Mouse (Mus musculus) heart, embryonic 15.5 days (tissue): ENCODE measurements at regions not wholly inside any gene's neighbourhood (a gene's known extent, or its start where the extent isn't known, plus 50 kb on each side); places are given as distances from the start of the nearest gene placed in this dataset.

Experiments
- ATAC-seq: fragments of 200-750 bp; cut with Nextera tagmentation; replicated peaks from 2 replicates; pipeline ENCODE4 v1.8.0; 2017; ENCODE audit warnings: low read depth, moderate TSS enrichment; ENCODE audit not compliant: insufficient number of reproducible peaks, insufficient read depth, low FRiP score
- H3K27ac ChIP-seq: fragments of 300-500 bp; sonication (generic); 2 replicates; pipeline ENCODE4 v1.5.1; 2015; ENCODE audit warnings: mild to moderate bottlenecking, inconsistent platforms
- H3K27me3 ChIP-seq: fragments of 300-500 bp; sonication (generic); 2 replicates; pipeline ENCODE4 v1.6.1; 2015; ENCODE audit warnings: inconsistent platforms
- H3K36me3 ChIP-seq: fragments of 300-500 bp; sonication (generic); 2 replicates; pipeline ENCODE4 v1.6.1; 2015; ENCODE audit warnings: mild to moderate bottlenecking, inconsistent platforms
- H3K4me1 ChIP-seq: fragments of 300-500 bp; sonication (generic); replicated peaks from 2 replicates; pipeline ENCODE4 v1.6.1; 2015; ENCODE audit warnings: inconsistent platforms
- H3K4me2 ChIP-seq: fragments of 300-500 bp; sonication (generic); 2 replicates; pipeline ENCODE4 v1.6.1; 2015; ENCODE audit warnings: inconsistent platforms, mild to moderate bottlenecking, moderate library complexity
- H3K4me3 ChIP-seq: fragments of 300-500 bp; sonication (generic); 2 replicates; pipeline ENCODE4 v1.5.1; 2015; ENCODE audit warnings: mild to moderate bottlenecking, inconsistent platforms
- H3K9ac ChIP-seq: fragments of 300-500 bp; sonication (generic); 2 replicates; pipeline ENCODE4 v1.6.1; 2015; ENCODE audit warnings: mild to moderate bottlenecking, inconsistent platforms
- H3K9me3 ChIP-seq: fragments of 300-500 bp; sonication (generic); replicated peaks from 2 replicates; pipeline ENCODE4 v1.6.1; 2016; ENCODE audit warnings: inconsistent platforms
- WGBS: fragments of 180-500 bp; shearing (Covaris S2); methylation state at CpG from one replicate; pipeline ENCODE4 v1.1.7; 2015; ENCODE audit warnings: mixed read lengths; 5-methylcytosine and 5-hydroxymethylcytosine counted together

GRCm38 (mm10) chr2:178948471-178948870 lies 493.8 kb upstream of the Cdh4 start:
- H3K4me1 ChIP-seq, result 0 out of 2 replicates have a peak, but pooled peaks cover 2% of the 10 kb centered on the region

GRCm38 (mm10) chr2:178949103-178949502 lies 493.1 kb upstream of the Cdh4 start:
- H3K27ac ChIP-seq, result no peak overlapping the region
- H3K9ac ChIP-seq, result no peak overlapping the region
- no peaks in the 10 kb centered on the region for H3K36me3 ChIP-seq
- no peak overlapping the region for H3K4me2 ChIP-seq
- no peak overlapping the region for H3K4me3 ChIP-seq
- no peak for ATAC-seq
- H3K9me3 ChIP-seq, result no peaks in the 10 kb centered on the region
- 0 out of 2 replicates have a peak, but pooled peaks cover 2% of the 10 kb centered on the region for H3K4me1 ChIP-seq
- H3K27me3 ChIP-seq, result no peaks in the 10 kb centered on the region
- 31% methylated on average over 4 of the region's 4 CpGs for WGBS

More at GRCm38 (mm10) chr2:178948471-178948870, 493.8 kb upstream of the Cdh4 start:
- Histone ChIP-seq H3K9ac (no peak overlapping the region), H3K36me3 (no peaks in the 10 kb centered on the region), H3K27me3 (no peaks in the 10 kb centered on the region), H3K9me3 (no peaks in the 10 kb centered on the region), H3K4me2 (no peak overlapping the region), H3K4me3 (no peak overlapping the region), H3K27ac (no peak overlapping the region)
- WGBS, result 60% methylated on average over 6 of the region's 6 CpGs
- ATAC-seq, result no peak

- Histone ChIP-seq H3K9ac (no peak overlapping the region), H3K9me3 (no peaks in the 10 kb centered on the region), H3K36me3 (no peaks in the 10 kb centered on the region), H3K27ac (no peak overlapping the region), H3K4me3 (no peak overlapping the region), H3K4me2 (no peak overlapping the region), H3K27me3 (no peaks in the 10 kb centered on the region), H3K4me1 (0 out of 2 replicates have a peak, but pooled peaks cover 2% of the 10 kb centered on the region)
- 35% methylated on average over 1 of the region's 1 CpGs for WGBS
- no peak for ATAC-seq
Observed at GRCm38 (mm10) chr2:178950304-178950703, 491.9 kb upstream of the Cdh4 start.

DNA sequence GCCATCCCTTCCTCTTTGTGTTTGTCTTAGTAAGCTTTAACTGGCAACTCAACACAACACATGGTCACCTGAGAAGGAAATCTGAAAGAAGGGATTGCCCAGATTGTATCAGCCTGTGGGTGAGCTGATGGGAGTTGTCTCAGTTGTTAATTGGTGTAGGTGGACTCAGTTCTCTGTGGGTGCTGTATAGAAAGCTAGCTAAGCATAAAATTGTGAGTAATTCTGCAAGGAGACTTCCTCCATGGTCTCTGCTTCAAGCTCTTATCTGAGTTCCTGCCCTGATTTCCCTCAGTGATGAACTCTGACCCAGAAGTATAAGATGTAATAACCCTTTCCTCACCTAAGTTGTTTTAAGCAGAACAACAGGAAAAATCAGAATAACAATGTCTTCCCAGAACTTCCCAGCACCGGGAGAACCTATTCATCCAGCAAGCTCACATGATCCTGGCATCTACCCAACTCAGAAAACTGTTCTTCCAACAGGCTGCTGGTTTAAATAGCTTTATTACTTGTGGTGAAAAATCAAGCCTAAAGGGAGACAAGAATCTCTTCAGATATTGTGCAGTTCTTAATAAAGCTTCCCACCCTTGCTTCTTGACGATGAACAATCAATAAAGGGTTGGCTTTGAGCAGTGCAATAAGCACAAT lies 487.7 kb upstream of the Cdh4 start:
- Histone ChIP-seq H3K9ac (no peak overlapping the region), H3K36me3 (no peaks in the 10 kb centered on the region), H3K27me3 (no peaks in the 10 kb centered on the region), H3K4me3 (no peak overlapping the region), H3K4me1 (no peaks in the 10 kb centered on the region), H3K27ac (no peak overlapping the region), H3K4me2 (no peak overlapping the region), H3K9me3 (no peaks in the 10 kb centered on the region)
- ATAC-seq, result no peak
- 55% methylated on average over 2 of the region's 2 CpGs for WGBS

GRCm38 (mm10) chr2:178958829-178959228 lies 483.4 kb upstream of the Cdh4 start:
- Histone ChIP-seq H3K9me3 (no peaks in the 10 kb centered on the region), H3K4me2 (no peak overlapping the region), H3K36me3 (no peaks in the 10 kb centered on the region), H3K27me3 (no peaks in the 10 kb centered on the region), H3K9ac (no peak overlapping the region), H3K27ac (no peak overlapping the region), H3K4me3 (no peak overlapping the region), H3K4me1 (peaks cover 15% of the 10 kb centered on the region)
- ATAC-seq, result no peak
- 85% methylated on average over 10 of the region's 10 CpGs for WGBS

DNA sequence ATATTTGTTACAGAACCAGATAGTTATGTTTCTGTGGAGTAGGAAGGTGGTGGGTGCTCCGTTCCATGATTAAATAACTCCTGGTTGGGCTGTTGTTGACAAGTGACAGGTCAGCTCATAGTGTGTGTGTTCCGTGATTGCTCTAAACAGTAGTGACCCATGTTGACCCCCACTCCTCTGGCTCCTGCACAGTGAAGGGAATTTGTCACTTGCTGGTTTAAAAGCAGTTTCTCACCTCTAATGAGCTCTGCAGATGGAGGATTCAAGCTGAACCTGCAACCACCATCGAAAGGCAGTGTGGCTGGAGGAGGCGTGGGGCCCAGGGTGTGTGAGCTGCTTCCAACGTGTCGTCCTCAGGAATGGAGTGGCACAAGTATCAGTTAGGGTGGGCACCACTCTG lies 482.6 kb upstream of the Cdh4 start:
- 49% methylated on average over 6 of the region's 6 CpGs for WGBS
- Histone ChIP-seq H3K9me3 (no peaks in the 10 kb centered on the region), H3K4me1 (peaks cover 15% of the 10 kb centered on the region), H3K27me3 (no peaks in the 10 kb centered on the region), H3K9ac (no peak overlapping the region), H3K27ac (no peak overlapping the region), H3K36me3 (no peaks in the 10 kb centered on the region), H3K4me2 (no peak overlapping the region), H3K4me3 (no peak overlapping the region)
- no peak for ATAC-seq

- H3K27me3 ChIP-seq, result no peaks in the 10 kb centered on the region
- no peak for ATAC-seq
- 81% methylated on average over 11 of the region's 11 CpGs for WGBS
- no peak overlapping the region for H3K27ac ChIP-seq
- no peaks in the 10 kb centered on the region for H3K36me3 ChIP-seq
- no peaks in the 10 kb centered on the region for H3K4me1 ChIP-seq
- H3K9ac ChIP-seq, result no peak overlapping the region
- no peak overlapping the region for H3K4me2 ChIP-seq
- no peaks in the 10 kb centered on the region for H3K9me3 ChIP-seq
- no peak overlapping the region for H3K4me3 ChIP-seq
Observed at GRCm38 (mm10) chr2:178967584-178968365, 474.5 kb upstream of the Cdh4 start.

DNA sequence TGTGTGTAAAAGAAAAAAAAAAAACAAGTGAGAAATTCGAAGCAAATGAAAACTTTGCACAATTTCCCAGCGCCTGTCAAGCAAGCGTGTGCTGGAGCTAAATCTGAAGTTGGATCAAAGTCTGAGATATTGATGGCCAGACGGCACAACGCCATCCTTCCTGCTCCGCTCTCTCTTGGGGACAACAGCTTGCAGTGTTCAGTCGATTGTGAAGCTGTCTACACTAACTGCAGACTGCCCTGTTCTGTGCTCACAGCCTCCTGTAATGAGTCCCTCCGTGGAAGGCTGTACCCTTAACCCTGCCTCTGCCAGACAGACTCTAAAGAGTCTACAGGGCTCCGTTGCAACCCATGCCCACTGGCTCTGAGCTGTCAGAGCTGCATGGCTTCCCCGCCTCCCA lies 472.5 kb upstream of the Cdh4 start:
- 77% methylated on average over 10 of the region's 10 CpGs for WGBS
- H3K36me3 ChIP-seq, result no peaks in the 10 kb centered on the region
- H3K27me3 ChIP-seq, result no peaks in the 10 kb centered on the region
- H3K4me1 ChIP-seq, result no peaks in the 10 kb centered on the region
- H3K4me2 ChIP-seq, result no peak overlapping the region
- no peak overlapping the region for H3K9ac ChIP-seq
- no peak overlapping the region for H3K27ac ChIP-seq
- no peaks in the 10 kb centered on the region for H3K9me3 ChIP-seq
- ATAC-seq, result no peak
- H3K4me3 ChIP-seq, result no peak overlapping the region

DNA sequence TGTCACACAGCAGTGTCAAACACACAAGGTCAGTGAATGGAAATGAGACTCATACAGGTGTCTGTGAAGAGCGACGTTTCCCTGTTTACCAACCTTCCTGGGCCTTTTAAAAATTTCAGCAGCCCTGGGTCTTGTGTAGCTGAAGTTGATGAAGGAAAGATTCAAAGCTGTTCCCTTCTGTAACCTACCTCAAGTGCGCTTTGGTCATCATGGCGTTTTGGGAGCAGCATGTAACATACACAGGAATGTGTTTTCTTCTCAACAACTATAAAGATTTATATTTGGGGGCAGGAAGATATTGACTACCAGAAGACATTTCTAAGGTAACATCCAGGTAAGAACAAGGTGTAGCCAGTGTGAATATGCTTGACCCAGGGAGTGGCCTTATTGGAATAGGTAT lies 466.9 kb upstream of the Cdh4 start:
- no peak for ATAC-seq

DNA sequence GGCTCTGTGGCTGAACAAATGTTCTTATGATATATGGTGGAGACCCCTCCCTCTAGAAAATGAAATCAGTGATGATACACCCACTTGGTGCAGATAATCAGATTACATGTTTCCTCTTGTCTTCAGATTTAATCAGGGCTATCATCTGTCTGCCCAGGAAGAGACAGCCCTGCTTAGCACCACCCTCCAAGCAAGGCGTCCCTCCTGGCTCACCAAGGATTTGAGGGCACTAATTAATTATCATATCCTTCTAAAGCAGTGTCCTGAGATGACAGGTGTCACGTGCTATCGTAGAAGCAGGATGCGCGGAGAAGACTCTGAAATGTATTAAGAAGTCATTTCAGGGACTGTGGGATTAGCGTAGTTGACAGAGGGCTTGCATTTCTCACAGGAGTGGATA lies 466.2 kb upstream of the Cdh4 start:
- H3K4me1 ChIP-seq, result peaks cover 8% of the 10 kb centered on the region
- H3K27ac ChIP-seq, result no peak overlapping the region
- no peak overlapping the region for H3K4me2 ChIP-seq
- no peak overlapping the region for H3K4me3 ChIP-seq
- no peaks in the 10 kb centered on the region for H3K36me3 ChIP-seq
- H3K9me3 ChIP-seq, result no peaks in the 10 kb centered on the region
- 78% methylated on average over 6 of the region's 6 CpGs for WGBS
- no peak for ATAC-seq
- no peaks in the 10 kb centered on the region for H3K27me3 ChIP-seq
- H3K9ac ChIP-seq, result no peak overlapping the region

More for the DNA sequence above, 466.9 kb upstream of the Cdh4 start:
- Histone ChIP-seq H3K27ac (no peak overlapping the region), H3K36me3 (no peaks in the 10 kb centered on the region), H3K9ac (no peak overlapping the region), H3K4me3 (no peak overlapping the region), H3K9me3 (no peaks in the 10 kb centered on the region), H3K27me3 (no peaks in the 10 kb centered on the region), H3K4me2 (no peak overlapping the region), H3K4me1 (peaks cover 8% of the 10 kb centered on the region)
- 87% methylated on average over 4 of the region's 4 CpGs for WGBS

DNA sequence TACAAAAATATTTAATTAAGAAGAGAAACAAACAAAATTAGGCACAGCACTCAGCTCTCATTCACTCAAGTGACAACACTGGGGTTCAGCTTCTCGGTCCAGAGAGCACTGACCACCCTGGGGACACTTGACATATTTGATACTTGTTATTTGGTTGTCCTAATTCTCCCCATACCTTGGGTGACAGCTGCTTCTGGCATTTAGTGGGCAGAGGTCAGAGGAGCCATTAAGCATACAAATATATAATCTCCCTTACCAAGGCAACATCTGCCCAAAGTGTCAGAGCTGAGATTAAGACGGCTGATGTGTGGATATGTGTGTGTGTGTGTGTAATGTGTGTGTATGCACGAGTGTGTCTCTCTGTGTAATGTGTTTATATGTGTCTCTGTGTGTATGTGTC lies 465.7 kb upstream of the Cdh4 start:
- H3K4me2 ChIP-seq, result no peak overlapping the region
- H3K27me3 ChIP-seq, result no peaks in the 10 kb centered on the region
- H3K27ac ChIP-seq, result no peak overlapping the region
- no peak for ATAC-seq
- no peak overlapping the region for H3K9ac ChIP-seq
- H3K4me1 ChIP-seq, result peaks cover 8% of the 10 kb centered on the region
- H3K9me3 ChIP-seq, result no peaks in the 10 kb centered on the region
- no peak overlapping the region for H3K4me3 ChIP-seq
- H3K36me3 ChIP-seq, result no peaks in the 10 kb centered on the region
- WGBS, result 67% methylated on average over 3 of the region's 3 CpGs

- Histone ChIP-seq H3K9me3 (no peaks in the 10 kb centered on the region), H3K36me3 (no peaks in the 10 kb centered on the region), H3K27ac (no peak overlapping the region), H3K27me3 (no peaks in the 10 kb centered on the region), H3K9ac (no peak overlapping the region), H3K4me1 (peaks cover 8% of the 10 kb centered on the region), H3K4me2 (no peak overlapping the region), H3K4me3 (no peak overlapping the region)
- ATAC-seq, result no peak
- WGBS, result 84% methylated on average over 9 of the region's 9 CpGs
Observed at GRCm38 (mm10) chr2:178979451-178979850, 462.8 kb upstream of the Cdh4 start.
